Mouse (Mus musculus): Measurements from ENCODE around the gene Crocc. TPM values are rescaled to one million over a fixed set of nuclear protein-coding genes. Genes with fewer than 3 reads are reported as not detected.

The Crocc gene
- polyA plus RNA-seq, 1 experiment from 2014 or later, result 1.6 TPM

GRCm38 (mm10) chr4:140977886-140978692 lies 82.3 kb downstream of the Crocc start:
- 65% methylated on average over 14 of the region's 14 CpGs for WGBS
- Histone ChIP-seq H3K9ac (ENCODE audit: low read length) (no peak overlapping the region), H3K9me3 (ENCODE audit: control insufficient read depth, low read length) (no peaks in the 10 kb centered on the region), H3K27me3 (ENCODE audit: control insufficient read depth, insufficient read depth, low read length) (no peaks in the 10 kb centered on the region), H3K27ac (replicated peaks) (peak overlapping the region; percentile 74), H3K4me3 (ENCODE audit: low read depth, low read length) (no peak overlapping the region), H3K36me3 (ENCODE audit: control insufficient read depth, insufficient read depth, low read length) (peaks cover 25% of the 10 kb centered on the region), H3K4me2 (replicated peaks; ENCODE audit: low read depth) (peak overlapping the region; percentile 26; the same call in 1 of the 2 replicates), H3K4me1 (replicated peaks; ENCODE audit: control insufficient read depth, insufficient read depth) (no peaks in the 10 kb centered on the region; the same call in 1 of the 2 replicates)
- peak; percentile 65 for DNase-seq (ENCODE audit: low spot score)
- peak; percentile 77 for ATAC-seq (ENCODE audit: low FRiP score, low TSS enrichment)
- no peak for TF ChIP-seq CTCF (IDR thresholded peaks at IDR 0.05; ENCODE audit: low read depth)
- TF ChIP-seq EP300 (optimal IDR thresholded peaks at IDR 0.05), result no peak

GRCm38 (mm10) chr4:140977278-140977677 lies 83.1 kb downstream of the Crocc start:
- H3K9me3 ChIP-seq (ENCODE audit: control insufficient read depth, low read length), result no peaks in the 10 kb centered on the region
- DNase-seq (ENCODE audit: low spot score) (peak; percentile 41), ATAC-seq (ENCODE audit: low FRiP score, low TSS enrichment) (no peak)
- H3K4me2 ChIP-seq (replicated peaks; ENCODE audit: low read depth), result peak overlapping the region; percentile 26
- H3K27ac ChIP-seq (replicated peaks), result peak overlapping the region; percentile 74
- TF ChIP-seq EP300 (optimal IDR thresholded peaks at IDR 0.05), result no peak
- no peak for TF ChIP-seq CTCF (IDR thresholded peaks at IDR 0.05; ENCODE audit: low read depth)
- WGBS, result 57% methylated on average over 10 of the region's 10 CpGs
- no peak overlapping the region for H3K9ac ChIP-seq (ENCODE audit: low read length)
- H3K36me3 ChIP-seq (ENCODE audit: control insufficient read depth, insufficient read depth, low read length), result peaks cover 32% of the 10 kb centered on the region
- H3K4me1 ChIP-seq (replicated peaks; ENCODE audit: control insufficient read depth, insufficient read depth), result no peaks in the 10 kb centered on the region
- no peak overlapping the region for H3K4me3 ChIP-seq (ENCODE audit: low read depth, low read length)
- H3K27me3 ChIP-seq (ENCODE audit: control insufficient read depth, insufficient read depth, low read length), result no peaks in the 10 kb centered on the region

DNA sequence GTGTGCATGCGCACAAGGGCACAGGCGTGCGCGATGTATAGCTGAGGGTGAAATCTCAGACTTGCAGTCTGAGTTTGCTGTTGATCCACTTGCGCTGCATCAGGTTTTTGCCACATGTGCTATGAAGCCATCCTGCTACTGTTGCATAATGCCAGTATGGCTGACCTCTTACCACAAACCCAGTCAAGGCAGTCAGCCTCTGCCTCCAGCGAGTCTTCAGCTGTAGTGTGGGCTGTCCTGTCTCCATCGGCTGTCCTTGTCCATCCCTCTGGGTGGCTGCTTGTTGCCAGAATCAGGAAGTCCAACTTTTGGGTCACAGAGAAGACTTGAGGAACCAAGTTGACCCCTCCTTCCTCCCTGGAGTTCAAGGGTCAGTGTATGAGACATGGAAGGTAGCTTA lies 85.0 kb downstream of the Crocc start:
- H3K27me3 ChIP-seq (ENCODE audit: control insufficient read depth, insufficient read depth, low read length), result no peaks in the 10 kb centered on the region
- no peak overlapping the region for H3K4me3 ChIP-seq (ENCODE audit: low read depth, low read length)
- TF ChIP-seq EP300 (optimal IDR thresholded peaks at IDR 0.05), result no peak
- no peak for TF ChIP-seq CTCF (IDR thresholded peaks at IDR 0.05; ENCODE audit: low read depth)
- no peak overlapping the region for H3K9ac ChIP-seq (ENCODE audit: low read length)
- H3K4me2 ChIP-seq (replicated peaks; ENCODE audit: low read depth), result no peak overlapping the region
- no peak for DNase-seq (ENCODE audit: low spot score)
- H3K36me3 ChIP-seq (ENCODE audit: control insufficient read depth, insufficient read depth, low read length), result peaks cover 39% of the 10 kb centered on the region
- ATAC-seq (ENCODE audit: low FRiP score, low TSS enrichment), result no peak
- WGBS, result 92% methylated on average over 7 of the region's 7 CpGs
- H3K27ac ChIP-seq (replicated peaks), result no peak overlapping the region
- H3K4me1 ChIP-seq (replicated peaks; ENCODE audit: control insufficient read depth, insufficient read depth), result no peaks in the 10 kb centered on the region
- H3K9me3 ChIP-seq (ENCODE audit: control insufficient read depth, low read length), result no peaks in the 10 kb centered on the region

DNA sequence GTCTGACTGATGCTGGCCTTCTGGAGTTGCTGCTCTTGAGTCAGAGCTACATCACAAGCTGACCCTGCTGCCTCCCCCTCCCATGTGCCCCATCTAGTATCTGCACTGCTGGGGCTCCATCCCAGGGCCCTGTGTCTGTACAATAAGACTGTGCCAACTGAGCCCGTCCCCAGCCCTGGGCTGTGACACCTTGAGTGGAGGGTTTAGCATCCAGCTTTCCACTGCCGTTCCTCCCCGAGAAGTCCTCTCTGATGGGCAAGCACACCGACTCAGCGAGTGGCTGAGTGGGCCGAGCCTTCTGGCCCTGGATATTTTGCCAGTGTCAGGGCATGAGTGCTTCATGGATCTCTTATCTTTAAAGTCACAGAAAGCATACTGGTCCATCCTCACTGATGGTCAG lies 85.9 kb downstream of the Crocc start:
- H3K4me3 ChIP-seq (ENCODE audit: low read depth, low read length), result no peak overlapping the region
- peaks cover 36% of the 10 kb centered on the region for H3K36me3 ChIP-seq (ENCODE audit: control insufficient read depth, insufficient read depth, low read length)
- H3K9ac ChIP-seq (ENCODE audit: low read length), result no peak overlapping the region
- WGBS, result 96% methylated on average over 6 of the region's 6 CpGs
- no peak for DNase-seq (ENCODE audit: low spot score)
- no peaks in the 10 kb centered on the region for H3K4me1 ChIP-seq (replicated peaks; ENCODE audit: control insufficient read depth, insufficient read depth)
- H3K9me3 ChIP-seq (ENCODE audit: control insufficient read depth, low read length), result no peaks in the 10 kb centered on the region
- no peak overlapping the region for H3K4me2 ChIP-seq (replicated peaks; ENCODE audit: low read depth)
- ATAC-seq (ENCODE audit: low FRiP score, low TSS enrichment), result no peak
- no peak overlapping the region for H3K27ac ChIP-seq (replicated peaks)
- no peaks in the 10 kb centered on the region for H3K27me3 ChIP-seq (ENCODE audit: control insufficient read depth, insufficient read depth, low read length)
- TF ChIP-seq CTCF (IDR thresholded peaks at IDR 0.05; ENCODE audit: low read depth), result no peak
- no peak for TF ChIP-seq EP300 (optimal IDR thresholded peaks at IDR 0.05)

- ATAC-seq (ENCODE audit: low FRiP score, low TSS enrichment), result peak; percentile 52; the same call in 1 of the 2 replicates
- Histone ChIP-seq H3K27me3 (ENCODE audit: control insufficient read depth, insufficient read depth, low read length) (no peaks in the 10 kb centered on the region), H3K4me1 (replicated peaks; ENCODE audit: control insufficient read depth, insufficient read depth) (no peaks in the 10 kb centered on the region), H3K9ac (ENCODE audit: low read length) (no peak overlapping the region), H3K4me2 (replicated peaks; ENCODE audit: low read depth) (no peak overlapping the region), H3K4me3 (ENCODE audit: low read depth, low read length) (no peak overlapping the region), H3K9me3 (ENCODE audit: control insufficient read depth, low read length) (no peaks in the 10 kb centered on the region), H3K36me3 (ENCODE audit: control insufficient read depth, insufficient read depth, low read length) (peaks cover 33% of the 10 kb centered on the region), H3K27ac (replicated peaks) (no peak overlapping the region)
- WGBS, result 74% methylated on average over 13 of the region's 13 CpGs
- DNase-seq (ENCODE audit: low spot score), result peak; percentile 35
- no peak for TF ChIP-seq CTCF (IDR thresholded peaks at IDR 0.05; ENCODE audit: low read depth)
- no peak for TF ChIP-seq EP300 (optimal IDR thresholded peaks at IDR 0.05)
Observed at GRCm38 (mm10) chr4:140971691-140972090, 88.7 kb downstream of the Crocc start.

Measured in stomach, postnatal 0 days (tissue).